Mouse (Mus musculus) G1E-ER4 (cell line): ENCODE results near the gene Chuk. TPM values are rescaled to one million over a fixed set of nuclear protein-coding genes. Genes with fewer than 3 reads are reported as not detected.

Experiments used
- GATA1 ChIP-seq: IDR thresholded peaks from one replicate; pipeline ENCODE4 v1.8.0; 2012; ENCODE audit warnings: low read length, inconsistent platforms
- polyA plus RNA-seq: library from polyadenylated mRNA; stranded (reverse); fragments of >175 nt; gene quantifications from 2 replicates; pipeline ENCODE4 v1.2.3, GENCODE M21; 2012

The Chuk gene
- polyA plus RNA-seq, 1 experiment = 15.8 TPM

GRCm38 (mm10) chr19:44024921-44025585 lies 82.2 kb downstream of the Chuk start:
- TF ChIP-seq GATA1 = no peak

Other genes with a start within 250 kb of the Chuk start
- not detected in 2 replicates for gene Dnmbp, start 167.3 kb downstream of the Chuk start, polyA plus RNA-seq
- not detected in 2 replicates for gene Cpn1, start 120.9 kb downstream of the Chuk start, polyA plus RNA-seq
- not detected in 2 replicates for gene Cyp2c23, start 78.3 kb downstream of the Chuk start, polyA plus RNA-seq
- 10.1 and 11.8 TPM in 2 replicates for gene Erlin1, start 37.7 kb downstream of the Chuk start, polyA plus RNA-seq
- 8.3 and 10.7 TPM in 2 replicates for gene Cwf19l1, start 28.4 kb upstream of the Chuk start, polyA plus RNA-seq
- gene Bloc1s2, start 39.0 kb upstream of the Chuk start, polyA plus RNA-seq = 159 and 217 TPM in 2 replicates
- not detected in 2 replicates for gene Pkd2l1, start 85.0 kb upstream of the Chuk start, polyA plus RNA-seq
- not detected in 2 replicates for gene Scd3, start 95.8 kb upstream of the Chuk start, polyA plus RNA-seq
- 49.6 and 100 TPM in 2 replicates for gene Scd2, start 186.2 kb upstream of the Chuk start, polyA plus RNA-seq
- 0.48 and 0.63 TPM in 2 replicates for gene Scd4, start 225.6 kb upstream of the Chuk start, polyA plus RNA-seq